Mouse (Mus musculus) left cerebral cortex, postnatal 25 days (tissue): Measurements from ENCODE around the gene Ptgis. TPM values are rescaled to one million over a fixed set of nuclear protein-coding genes. Genes with fewer than 3 reads are reported as not detected.

Experiments
- DNase-seq, 2 experiments: peaks; one replicate each; pipeline ENCODE4 v3.0.0; 2022; ENCODE audit warnings: low spot score in 2 of 2, mixed read lengths in 1 of 2
- intact Hi-C: fragments of 180-260 bp; cut with DNase I; formaldehyde crosslinking; loops from one replicate; pipeline ENCODE4 v1.15.1; 2025
- total RNA-seq, 2 experiments: library from RNA; stranded (reverse); gene quantifications; 2 replicates each; pipeline ENCODE4 v1.2.3; 2021

The Ptgis gene
- total RNA-seq, 2 experiments from 2014 or later: 1.6 to 2.7 TPM

DNA sequence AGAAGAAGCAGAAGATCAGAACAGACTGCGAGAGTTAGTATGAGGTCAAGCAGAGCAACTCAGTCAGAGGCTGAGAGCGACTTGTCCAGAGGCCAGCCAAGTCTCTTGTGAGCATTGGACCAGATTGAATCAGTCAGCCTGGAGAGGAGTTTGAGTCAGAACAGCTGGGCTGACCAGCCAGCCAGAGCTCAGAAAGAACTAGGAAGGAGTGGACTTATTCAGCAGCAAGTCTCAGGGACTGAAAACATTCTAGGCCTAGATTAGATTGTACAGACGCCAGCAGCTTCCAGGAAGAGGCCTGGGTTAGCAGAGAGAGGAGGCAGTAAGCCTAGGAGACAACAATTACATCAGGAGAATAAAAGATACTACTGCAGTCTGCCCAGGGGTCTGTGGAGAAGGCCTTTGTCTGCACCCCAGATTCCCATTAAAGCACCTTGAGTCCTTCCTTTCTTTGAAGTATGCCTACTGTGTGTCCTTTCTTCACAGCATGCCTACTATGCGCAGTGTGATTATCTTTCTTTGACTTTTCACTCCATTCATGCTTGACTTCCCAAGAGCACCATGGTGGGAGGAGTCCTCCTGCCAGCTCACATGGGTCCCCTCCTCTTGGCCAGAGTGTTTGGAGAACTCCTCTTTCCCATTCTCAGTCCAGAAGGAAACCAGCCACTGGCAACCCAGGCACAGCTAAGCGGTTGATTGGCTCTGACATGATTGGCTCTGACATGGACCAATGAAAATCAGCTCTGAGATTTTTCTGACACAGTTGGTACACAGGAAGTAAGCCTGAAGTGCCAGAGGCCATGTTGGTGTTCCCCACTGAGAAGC, 67.1 kb downstream of the Ptgis start:
- intact Hi-C loops: no loop called here
- DNase-seq: no peak

DNA sequence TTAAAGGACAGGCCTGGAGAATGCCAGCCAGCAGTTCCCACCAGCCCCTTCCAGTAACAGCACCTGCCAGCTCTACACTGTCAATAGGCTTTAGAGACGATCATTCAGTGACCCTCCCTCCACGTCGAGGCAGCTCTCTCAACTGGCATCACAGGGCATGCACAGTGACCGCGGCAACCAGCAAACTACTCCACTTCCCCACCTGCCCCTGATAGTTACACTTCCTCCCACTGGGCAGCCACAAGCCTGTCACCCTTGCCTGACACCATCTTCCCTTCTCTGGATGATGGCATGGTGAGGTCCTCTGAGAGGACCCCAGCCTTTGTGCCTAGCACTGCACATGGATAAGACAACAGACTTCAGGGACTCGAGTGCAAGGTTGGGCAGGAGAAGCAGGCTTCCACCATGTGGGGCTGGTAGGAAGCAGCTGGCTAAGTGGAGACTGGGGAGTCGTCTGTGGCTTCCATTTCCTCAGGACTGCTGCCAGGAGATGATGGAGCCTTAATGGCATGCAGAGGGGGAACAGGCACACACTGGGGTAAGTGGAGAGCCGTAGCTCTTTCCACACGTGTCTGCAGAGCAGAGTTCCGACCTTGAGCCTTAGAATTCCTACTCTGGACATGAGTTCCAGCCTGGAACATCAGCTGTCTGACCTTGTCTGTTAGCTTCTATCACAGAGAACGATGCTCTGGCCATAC, 72.7 kb downstream of the Ptgis start:
- DNase-seq: no peak
- intact Hi-C loops: no loop called here

DNA sequence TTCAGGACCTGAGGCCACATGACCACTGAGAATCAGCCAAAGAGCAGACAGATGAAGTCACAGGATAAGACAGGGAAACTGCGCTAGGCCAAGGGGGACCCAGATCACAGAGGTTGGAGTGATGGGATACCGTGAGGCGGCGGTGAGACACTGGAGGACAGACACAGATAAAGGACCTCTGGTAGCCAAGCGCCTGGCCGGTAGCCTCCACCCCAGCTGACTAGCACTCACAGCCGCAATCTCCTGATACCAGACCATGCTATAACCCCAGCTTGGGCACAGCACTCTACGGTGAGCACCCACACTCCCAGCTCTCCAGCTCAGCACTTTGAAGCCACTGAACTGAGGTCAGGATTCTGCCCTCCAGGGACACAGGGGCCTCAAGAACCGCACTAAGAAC, 76.8 kb downstream of the Ptgis start:
- DNase-seq: no peak
- intact Hi-C loops: no loop called here

DNA sequence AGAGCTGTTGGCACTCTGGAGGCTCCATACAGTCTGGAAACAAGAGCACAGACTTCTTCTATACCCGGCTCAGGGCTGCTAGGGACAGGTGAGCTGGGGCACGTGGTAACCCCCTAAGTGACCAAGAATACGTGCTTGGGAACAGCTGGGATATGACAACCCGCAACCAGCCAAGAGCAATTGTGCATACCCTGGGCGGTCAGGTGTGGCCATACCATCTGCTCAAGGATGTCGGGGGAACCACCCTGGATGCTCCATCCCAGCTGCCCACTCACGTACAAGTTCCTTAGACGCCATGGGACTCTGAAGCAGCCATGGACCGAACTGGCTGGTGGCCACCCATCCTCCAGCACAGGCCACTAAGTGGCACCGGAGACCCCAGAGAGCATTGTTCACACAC, 77.3 kb downstream of the Ptgis start:
- intact Hi-C loops: no loop called here
- DNase-seq: no peak

DNA sequence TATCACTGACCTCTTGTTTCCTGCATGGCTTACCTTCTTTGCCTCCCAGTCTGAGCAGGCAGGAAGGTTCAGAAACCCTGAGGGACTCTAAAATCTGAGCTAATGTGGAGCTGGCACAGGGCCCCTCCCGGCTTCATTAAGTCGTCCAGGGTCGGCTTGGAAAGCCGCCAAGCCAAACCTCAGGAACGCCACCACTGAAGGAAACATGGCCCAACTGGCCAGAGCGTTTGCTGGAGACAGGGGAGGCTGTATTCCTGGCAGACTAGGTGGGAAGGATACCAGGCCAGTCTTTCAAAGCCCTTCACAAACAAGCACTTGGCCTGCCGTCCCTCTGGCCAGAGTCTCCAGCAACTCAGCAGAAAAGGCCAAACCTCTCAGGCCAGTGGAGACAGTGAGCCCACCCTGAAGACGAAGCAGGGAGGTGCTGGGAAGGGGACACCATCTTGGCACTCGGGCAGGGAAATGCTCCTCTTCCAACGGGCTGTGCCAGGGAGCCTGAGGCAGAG, 77.8 kb downstream of the Ptgis start:
- DNase-seq: no peak
- intact Hi-C loops: no loop called here

DNA sequence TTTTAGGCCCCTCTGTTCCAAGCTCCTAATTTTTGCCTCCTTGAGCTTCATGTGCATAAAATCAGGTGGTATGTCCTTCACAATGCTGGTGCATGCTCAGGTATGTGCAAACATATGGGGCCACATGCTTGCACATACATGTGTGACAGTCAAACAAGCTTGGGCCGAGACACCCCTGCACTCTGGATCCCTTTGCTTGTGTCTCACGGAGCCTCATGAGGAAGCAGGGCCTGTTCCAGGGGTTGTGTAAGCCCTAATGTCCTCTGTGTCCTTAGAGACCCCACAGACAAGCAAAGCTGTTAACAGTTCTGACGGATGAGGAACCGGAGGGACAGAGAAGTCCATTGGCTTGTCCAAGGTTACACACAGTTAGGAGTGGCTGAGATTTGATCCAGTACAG, 80.7 kb downstream of the Ptgis start:
- DNase-seq: no peak
- intact Hi-C loops: no loop called here

DNA sequence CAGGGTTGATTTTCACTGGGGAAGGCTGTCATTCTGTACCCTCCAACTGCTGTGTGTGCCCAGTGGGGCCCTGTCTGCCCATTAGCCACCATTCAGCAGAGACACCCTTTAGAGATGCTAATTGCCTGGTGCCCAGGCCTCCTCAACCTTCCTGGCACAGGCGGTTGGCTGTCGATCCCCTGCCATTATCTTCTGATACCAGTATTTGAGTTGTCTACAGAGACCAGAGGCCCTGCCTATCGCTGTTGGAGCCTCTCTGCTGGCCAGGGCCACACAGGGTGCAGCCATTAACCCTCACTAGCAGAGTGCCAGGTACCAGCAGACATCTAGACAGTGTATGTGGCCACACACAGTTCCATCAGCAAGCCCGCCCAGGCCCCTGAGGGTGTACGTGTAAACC, 81.6 kb downstream of the Ptgis start:
- no peak for DNase-seq
- intact Hi-C loops: no loop called here

DNA sequence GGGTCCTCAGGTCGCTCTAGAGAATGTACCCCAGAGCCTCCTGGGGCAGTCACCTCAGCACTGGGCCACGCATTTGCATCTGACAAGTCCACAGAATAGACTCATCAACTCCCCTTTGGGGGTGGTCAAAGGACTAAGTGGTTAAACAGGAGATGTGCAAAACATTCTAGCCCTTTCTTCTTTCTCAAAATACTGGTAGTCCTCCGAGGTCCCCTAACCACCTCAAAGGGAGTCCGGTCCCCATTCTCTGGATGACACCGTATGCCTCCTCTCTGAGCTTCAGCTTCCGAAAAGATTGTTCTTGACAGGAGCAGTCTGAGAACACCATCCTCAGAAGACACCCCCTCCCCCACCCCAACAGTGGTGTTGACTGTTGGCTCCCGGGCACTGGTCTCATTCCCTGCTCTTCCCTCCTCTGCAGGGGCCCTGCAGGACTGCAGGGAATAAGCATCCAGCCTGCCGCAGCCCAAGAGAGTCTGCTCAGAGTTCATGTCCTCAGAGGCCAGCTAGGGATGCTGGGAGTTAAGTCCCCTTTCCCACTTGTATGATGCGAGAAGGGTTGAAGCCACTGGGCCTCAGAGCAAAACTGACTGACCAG, 84.2 kb downstream of the Ptgis start:
- no peak for DNase-seq
- intact Hi-C loops: no loop called here

DNA sequence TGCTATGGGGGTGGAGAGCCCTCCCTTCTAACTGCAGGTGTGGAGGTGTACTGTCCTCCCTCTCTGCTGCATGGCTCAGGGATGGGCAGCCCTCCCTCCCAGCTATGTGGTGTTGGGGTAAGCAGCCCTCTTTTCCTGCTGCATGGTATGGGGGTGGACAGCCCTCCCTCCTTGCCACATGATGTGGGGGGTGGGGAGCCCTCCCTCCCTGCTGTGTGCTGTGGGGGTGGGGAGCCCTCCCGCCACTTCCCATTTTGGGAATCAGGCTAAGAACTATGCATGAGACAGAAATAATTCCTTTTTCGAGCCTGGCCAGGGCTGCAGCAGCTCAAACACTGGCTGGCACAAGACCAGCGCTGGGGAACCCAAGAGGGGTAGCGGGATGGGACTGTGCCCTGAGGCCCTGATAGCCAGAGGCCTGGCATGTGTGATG, 84.8 kb downstream of the Ptgis start:
- intact Hi-C loops: no loop called here
- DNase-seq: peak; percentile 61 to 92

DNA sequence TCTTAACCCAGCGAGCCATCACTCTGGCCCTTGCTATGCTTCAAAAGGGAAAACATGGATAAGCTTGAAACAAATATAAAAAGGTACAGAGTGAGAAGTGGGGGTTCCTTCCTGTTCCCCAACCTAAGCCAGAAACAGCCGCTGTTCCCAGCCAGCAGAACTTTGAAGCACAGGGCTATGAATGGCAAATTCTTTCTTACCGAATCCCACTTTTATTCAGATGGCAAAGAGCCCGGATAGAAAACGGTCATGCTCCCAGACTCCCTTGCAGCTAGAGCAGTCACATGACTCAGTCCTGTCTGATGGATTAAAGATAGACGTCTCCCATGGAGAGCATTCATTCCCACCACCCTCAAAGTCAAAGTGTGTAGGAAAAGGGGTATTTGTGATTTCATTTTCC, 89.5 kb downstream of the Ptgis start:
- intact Hi-C loops: loop anchor here (2.0 to 5.0 kb wide), 2 partner anchors 14 to 36 kb away; no protein-coding TSS in a partner anchor
- DNase-seq: peak in 1 of 2 experiments; percentile 84

DNA sequence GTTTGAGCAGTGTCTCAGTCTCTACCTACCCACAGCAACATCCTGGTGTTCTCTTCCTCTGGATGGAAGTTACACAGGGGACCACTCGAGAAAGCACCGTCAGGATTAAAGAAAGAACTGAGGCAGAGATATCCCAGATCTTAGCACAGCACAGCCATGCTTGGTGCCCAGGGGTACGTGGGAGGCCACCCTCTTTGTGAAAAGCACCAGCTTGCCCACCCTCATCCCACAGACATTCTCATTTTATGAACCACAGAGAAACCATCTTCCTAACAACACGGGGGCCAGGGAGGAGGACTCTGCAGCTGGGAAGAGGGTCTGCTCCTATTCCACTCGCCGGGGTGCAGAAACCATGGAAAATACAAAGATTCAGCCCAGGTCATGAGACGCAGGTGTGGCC, 90.3 kb downstream of the Ptgis start:
- DNase-seq: peak in 1 of 2 experiments; percentile 78
- intact Hi-C loops: loop anchor here (2.0 to 5.0 kb wide), 2 partner anchors 13 to 37 kb away; no protein-coding TSS in a partner anchor

DNA sequence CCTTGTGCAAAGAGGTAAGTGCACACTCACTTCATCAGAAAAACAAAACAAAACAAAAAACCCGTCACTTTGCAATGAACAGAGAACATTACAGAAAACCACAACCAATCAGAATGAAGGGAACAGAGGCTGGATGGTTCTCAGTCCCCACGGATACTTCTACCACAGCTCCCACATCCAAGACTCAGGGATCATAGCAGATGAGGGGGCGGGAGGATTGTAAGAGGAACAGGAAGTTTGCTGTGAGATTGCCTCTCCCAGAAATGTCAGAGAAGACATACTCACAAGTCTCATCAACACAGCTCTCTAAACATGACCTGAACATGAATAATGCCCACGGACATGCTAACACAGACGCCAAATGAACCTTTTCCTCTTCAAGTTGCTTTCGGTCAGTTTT, 91.4 kb downstream of the Ptgis start:
- DNase-seq: peak in 1 of 2 experiments; percentile 69
- intact Hi-C loops: no loop called here

DNA sequence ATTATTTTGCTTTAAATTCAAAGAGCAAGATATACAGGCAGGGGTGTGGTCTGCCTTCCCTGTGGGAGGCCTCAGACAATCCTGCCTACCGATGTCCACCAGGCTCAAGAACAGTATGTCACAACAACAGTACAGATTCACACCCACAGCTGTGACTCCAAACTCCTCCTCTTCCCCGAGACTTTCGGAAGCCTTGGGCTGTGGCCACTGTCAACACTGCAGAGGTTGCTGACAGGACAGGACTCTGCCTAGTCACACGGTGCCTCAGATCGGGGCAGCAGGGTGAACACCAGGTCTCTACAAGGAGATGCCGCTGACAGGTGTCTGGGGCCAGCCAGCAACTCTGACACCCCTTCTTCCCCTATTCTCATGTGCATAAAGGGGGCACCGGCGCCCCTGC, 92.7 kb downstream of the Ptgis start:
- no peak for DNase-seq
- intact Hi-C loops: no loop called here

DNA sequence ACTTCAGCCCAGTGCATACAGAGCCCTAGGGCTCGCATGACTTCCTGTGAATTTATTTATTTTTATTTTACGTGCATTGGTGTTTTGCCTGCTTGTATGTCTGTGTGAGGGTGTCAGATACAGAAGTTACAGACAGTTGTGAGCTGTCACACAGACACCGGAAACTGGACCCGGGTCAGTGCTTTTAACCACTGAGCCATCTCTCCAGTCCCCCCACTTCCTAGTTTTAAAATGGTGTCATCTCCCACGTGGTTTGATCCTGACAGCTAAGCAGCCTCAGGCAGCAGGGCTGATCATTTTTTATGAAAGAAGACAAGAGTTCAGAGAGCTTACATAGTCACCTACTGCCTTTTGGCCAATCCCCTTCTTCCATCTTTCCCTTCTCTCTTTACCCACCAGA, 94.5 kb downstream of the Ptgis start:
- intact Hi-C loops: no loop called here
- DNase-seq: no peak

DNA sequence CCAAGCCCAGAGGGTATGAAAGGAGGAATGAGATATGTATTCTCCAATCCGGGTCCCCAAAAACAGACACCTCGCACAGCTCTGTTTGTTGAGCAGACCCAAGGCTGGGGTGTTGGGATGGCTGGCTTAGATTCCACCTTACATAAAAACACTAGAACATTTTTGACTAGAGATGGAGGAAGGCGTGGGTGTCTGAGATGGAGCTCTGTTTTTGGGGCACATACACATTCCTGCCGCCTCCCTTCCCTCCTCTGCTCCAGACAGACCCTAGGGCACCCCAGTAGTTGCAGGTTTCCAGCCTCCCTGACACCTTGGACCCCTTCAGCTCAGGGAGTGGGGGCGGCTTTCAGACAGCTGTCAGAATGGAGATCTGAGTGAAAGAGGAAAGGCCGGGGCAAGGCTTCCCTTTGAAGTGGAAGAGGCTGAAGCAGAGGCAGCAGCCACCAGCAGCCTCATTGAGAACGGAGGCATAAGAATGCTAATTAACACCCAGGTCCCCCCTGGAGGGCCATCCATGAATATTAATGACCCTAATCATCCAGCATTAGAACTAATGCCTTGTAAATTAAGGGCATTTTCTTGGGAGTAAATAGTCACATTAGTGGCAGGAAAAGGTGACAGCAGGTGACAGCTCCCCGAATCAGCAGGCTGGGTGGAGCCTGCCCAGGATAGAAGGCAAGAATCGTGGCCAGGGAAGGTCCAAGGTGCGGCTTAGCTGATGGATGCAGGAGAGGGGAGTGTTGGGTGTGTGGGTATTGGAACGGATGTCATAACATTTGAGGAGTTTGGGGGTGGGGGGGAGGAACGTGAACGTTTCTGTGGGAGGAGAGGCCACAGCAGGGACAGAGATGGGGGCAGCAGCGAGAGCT, 95.7 kb downstream of the Ptgis start:
- intact Hi-C loops: loop anchor here (1.0 kb wide), 1 partner anchor 65 kb away; no protein-coding TSS in a partner anchor

DNA sequence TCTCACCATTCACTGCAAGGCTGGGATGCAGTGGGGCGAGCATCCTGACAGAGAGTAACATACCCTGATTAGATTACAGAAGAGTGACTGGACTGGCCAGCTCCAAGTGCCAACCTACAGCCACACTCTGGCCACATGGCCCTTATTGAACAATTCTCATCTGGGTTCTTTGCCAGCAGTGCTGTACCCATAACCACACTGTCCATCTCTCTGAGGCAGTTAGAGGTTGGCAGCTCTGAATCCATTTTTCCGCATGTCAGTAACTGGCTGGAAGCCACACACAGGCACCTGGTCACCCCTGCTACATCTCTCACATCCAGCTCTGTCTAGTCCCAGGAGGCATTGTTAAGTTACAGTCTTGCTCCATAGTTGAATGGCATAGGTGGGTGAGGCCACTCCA, 96.5 kb downstream of the Ptgis start:
- intact Hi-C loops: loop anchor here (1.0 kb wide), 1 partner anchor 65 kb away; no protein-coding TSS in a partner anchor
- no peak for DNase-seq

More for the DNA sequence above, 95.7 kb downstream of the Ptgis start:
- peak; percentile 72 to 97 for DNase-seq

DNA sequence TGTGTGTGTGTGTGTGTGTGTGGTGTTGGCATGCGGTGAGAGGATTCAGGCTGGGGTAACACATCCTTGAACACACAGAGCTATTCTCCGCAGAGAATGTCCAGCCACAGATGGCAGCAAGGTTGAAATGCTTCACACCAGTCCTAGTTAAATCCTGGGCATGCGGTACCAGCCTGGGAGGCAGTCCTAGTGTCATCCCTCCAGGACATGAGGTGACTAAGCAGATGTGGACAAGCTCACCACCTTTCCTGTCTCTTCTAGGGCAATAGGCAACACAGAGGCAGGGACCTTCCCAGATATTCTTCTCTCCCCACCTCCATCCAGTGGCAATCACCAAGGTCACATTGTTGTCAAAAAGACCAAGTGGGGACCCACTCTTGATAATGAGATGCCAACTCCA, 98.1 kb downstream of the Ptgis start:
- intact Hi-C loops: no loop called here
- no peak for DNase-seq

DNA sequence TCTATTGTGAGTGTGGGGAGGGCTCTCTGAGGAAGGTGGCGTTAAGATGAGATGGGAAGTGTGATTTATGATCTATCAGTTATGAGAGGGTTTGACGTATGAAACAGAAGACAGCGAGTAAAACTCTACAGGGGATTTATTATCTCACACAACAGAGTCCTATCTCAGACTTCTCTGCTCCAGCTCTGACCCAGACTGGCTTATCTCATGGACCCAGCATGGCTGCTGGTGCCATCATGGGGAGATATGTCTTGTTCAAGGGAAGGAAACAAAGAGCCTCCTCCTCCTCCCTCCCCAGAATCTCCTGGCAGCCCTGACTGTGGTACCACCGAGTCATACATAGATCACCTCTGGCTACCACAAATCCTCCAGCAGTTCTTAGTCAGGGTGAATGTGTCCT, 98.6 kb downstream of the Ptgis start:
- DNase-seq: no peak
- intact Hi-C loops: no loop called here
